Mouse (Mus musculus): ENCODE data around the gene Srsf2. TPM values are rescaled to one million over a fixed set of nuclear protein-coding genes. Genes with fewer than 3 reads are reported as not detected.

Srsf2 gene
- polyA plus RNA-seq (2017; shearing (Covaris generic)) = 54.1 TPM

DNA sequence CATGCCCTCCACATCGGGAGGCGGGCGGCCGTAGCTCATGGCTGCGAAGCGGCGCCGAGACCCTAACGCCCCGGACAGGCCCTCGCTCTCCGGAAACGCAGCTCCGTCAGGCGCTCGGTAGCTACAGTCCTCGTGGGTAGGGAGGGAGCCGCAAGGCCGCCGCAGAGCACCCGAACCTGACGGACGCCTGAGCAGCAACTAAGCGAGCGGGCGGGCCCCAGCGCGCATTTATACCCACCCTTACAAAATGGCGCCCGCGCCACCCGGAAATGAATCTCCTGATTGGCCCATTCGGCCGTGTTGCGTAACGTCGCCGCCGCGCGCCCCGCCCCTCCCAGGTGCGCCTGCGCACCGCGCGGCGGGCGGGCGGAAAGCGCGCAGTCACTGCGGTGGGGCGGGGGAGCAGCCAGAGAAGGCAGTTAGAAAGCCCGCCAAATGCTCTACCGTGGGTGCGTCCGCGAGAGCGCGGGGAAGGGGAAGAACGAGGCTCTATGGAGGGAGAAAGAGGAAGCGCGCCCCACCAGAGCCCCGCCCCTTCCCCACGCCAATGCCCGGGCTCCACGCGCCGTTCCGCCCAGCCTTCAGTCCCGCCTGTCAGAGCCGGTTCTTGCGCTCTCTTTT, at the start of gene Srsf2:
Srsf2 (minus strand) TSS at position 204 of the 621 bp plus-strand sequence.

GRCm38 (mm10) chr11:116852291-116852890, 503 bp downstream of the Srsf2 start, which contains the start of gene Mfsd11:
Gene Mfsd11, plus strand, starts transcription at chr11:116852440.

GRCm38 (mm10) chr11:116843261-116844233, 9.3 kb downstream of the Srsf2 start, which contains the start of the genes Mettl23 and Jmjd6:
Gene Mettl23, plus strand, starts transcription at chr11:116843278.
Gene Jmjd6, minus strand, starts transcription at chr11:116843449.

GRCm38 (mm10) chr11:116827534-116828165, 25.2 kb downstream of the Srsf2 start, which contains the start of gene Mxra7:
Gene Mxra7, minus strand, starts transcription at chr11:116828046.

Other genes starting within 250 kb of the Srsf2 start
- gene Rhbdf2, start 226.1 kb downstream of the Srsf2 start, polyA plus RNA-seq (2017; shearing (Covaris generic)) = 14.5 TPM
- not detected for gene Prcd, start 199.6 kb downstream of the Srsf2 start, polyA plus RNA-seq (2017; shearing (Covaris generic))
- not detected for gene Cygb, start 198.8 kb downstream of the Srsf2 start, polyA plus RNA-seq (2017; shearing (Covaris generic))
- not detected for gene St6galnac1, start 77.6 kb downstream of the Srsf2 start, polyA plus RNA-seq (2017; shearing (Covaris generic))
- not detected for gene Mxra7, start 25.0 kb downstream of the Srsf2 start, polyA plus RNA-seq (2017; shearing (Covaris generic))
- gene Mettl23, start 9.8 kb downstream of the Srsf2 start, polyA plus RNA-seq (2017; shearing (Covaris generic)) = 232 TPM
- 79.5 TPM for gene Jmjd6, start 9.6 kb downstream of the Srsf2 start, polyA plus RNA-seq (2017; shearing (Covaris generic))
- 35.2 TPM for gene Mfsd11, start 654 bp downstream of the Srsf2 start, polyA plus RNA-seq (2017; shearing (Covaris generic))
- not detected for gene Mgat5b, start 65.8 kb upstream of the Srsf2 start, polyA plus RNA-seq (2017; shearing (Covaris generic))

Data from activated CD4-positive, CD25-positive, alpha-beta regulatory T cell, adult 9 weeks (primary cell).